In genomic region chr12:68904770-68905169, GRCm38 (mm10) we compare ENCODE assay signal across 27 mouse cellular contexts.
A peak's percentile ranks its signal among the peaks of the same experiment; 100 is the strongest.
DNase-seq lines count a peak whose midpoint lies in the region; ATAC-seq and TF ChIP-seq lines count a peak whose summit lies in the region.
"Had no signal": no experiment of that assay in that cellular context is flagged by ENCODE, and none has a peak within 500 bp of the region (broad histone marks: within the 10 kb centered on the region; RNA-seq: fewer than 3 reads in every experiment).

No protein-coding gene starts in this region.

- ATAC-seq in stomach, embryonic 14.5 days (ENCODE audit: insufficient number of reproducible peaks, insufficient read depth, low FRiP score, low read depth) = peak; percentile 80; the same call in 1 of the 2 replicates
- no peak for ATAC-seq in stomach, postnatal 0 days (ENCODE audit: low FRiP score, low TSS enrichment)
- peak; percentile 50; the same call in 1 of the 2 replicates for ATAC-seq in stomach, embryonic 16.5 days (ENCODE audit: insufficient read depth, low FRiP score)
- ATAC-seq: activated CD4-positive, CD25-positive, alpha-beta regulatory T cell, adult 4 months; CD4-positive, CD25-positive, alpha-beta regulatory T cell, adult 4 months; forebrain, embryonic 14.5 days; forebrain, embryonic 16.5 days; Patski had no signal

- H3K9ac ChIP-seq in stomach, embryonic 14.5 days (replicated peaks; ENCODE audit: low read depth, low read length) = no peak overlapping the region
- no peak overlapping the region for H3K9ac ChIP-seq in stomach, postnatal 0 days (ENCODE audit: low read length)
- no peak overlapping the region for H3K9ac ChIP-seq in stomach, embryonic 16.5 days (ENCODE audit: low read length)
- H3K9ac ChIP-seq: embryonic facial prominence, embryonic 13.5 days; embryonic facial prominence, embryonic 15.5 days; forebrain, embryonic 12.5 days had no signal

- no peaks in the 10 kb centered on the region for H3K4me1 ChIP-seq in heart, embryonic 10.5 days
- no peaks in the 10 kb centered on the region for H3K4me1 ChIP-seq in stomach, embryonic 14.5 days (ENCODE audit: control insufficient read depth, insufficient read depth, low read length)
- H3K4me1 ChIP-seq in stomach, postnatal 0 days (replicated peaks; ENCODE audit: control insufficient read depth, insufficient read depth) = no peaks in the 10 kb centered on the region
- H3K4me1 ChIP-seq in stomach, embryonic 16.5 days (ENCODE audit: control insufficient read depth, insufficient read depth, low read length) = 0 out of 2 replicates have a peak, but pooled peaks cover 3% of the 10 kb centered on the region
- H3K4me1 ChIP-seq: embryonic facial prominence, embryonic 13.5 days; embryonic facial prominence, embryonic 15.5 days; forebrain, embryonic 10.5 days; forebrain, embryonic 12.5 days had no signal

- no peak for TF ChIP-seq EP300 in stomach, postnatal 0 days (optimal IDR thresholded peaks at IDR 0.05)

- H3K27ac ChIP-seq in heart, embryonic 10.5 days = no peak overlapping the region
- H3K27ac ChIP-seq in stomach, embryonic 14.5 days (ENCODE audit: low read length) = no peak overlapping the region
- H3K27ac ChIP-seq in stomach, postnatal 0 days (replicated peaks) = no peak overlapping the region
- peak overlapping the region; percentile 33; the same call in 1 of the 2 replicates for H3K27ac ChIP-seq in stomach, embryonic 16.5 days (ENCODE audit: low read length)
- H3K27ac ChIP-seq: embryonic facial prominence, embryonic 13.5 days; embryonic facial prominence, embryonic 15.5 days; forebrain, embryonic 10.5 days; forebrain, embryonic 12.5 days had no signal

- TF ChIP-seq CTCF in stomach, postnatal 0 days (IDR thresholded peaks at IDR 0.05; ENCODE audit: low read depth) = no peak

- H3K9me3 ChIP-seq in heart, embryonic 10.5 days = no peaks in the 10 kb centered on the region
- no peaks in the 10 kb centered on the region for H3K9me3 ChIP-seq in stomach, embryonic 14.5 days (ENCODE audit: control insufficient read depth, low read depth, low read length)
- no peaks in the 10 kb centered on the region for H3K9me3 ChIP-seq in stomach, postnatal 0 days (ENCODE audit: control insufficient read depth, low read length)
- H3K9me3 ChIP-seq in stomach, embryonic 16.5 days (replicated peaks; ENCODE audit: control insufficient read depth, low read length) = no peaks in the 10 kb centered on the region
- H3K9me3 ChIP-seq: embryonic facial prominence, embryonic 13.5 days; embryonic facial prominence, embryonic 15.5 days; forebrain, embryonic 10.5 days; forebrain, embryonic 12.5 days; G1E had no signal

- WGBS in heart, embryonic 10.5 days = 85% methylated on average over 1 of the region's 1 CpGs
- WGBS in stomach, embryonic 14.5 days = 57% methylated on average over 1 of the region's 1 CpGs
- 77% methylated on average over 1 of the region's 1 CpGs for WGBS in stomach, postnatal 0 days
- WGBS in stomach, embryonic 16.5 days = 78% methylated on average over 1 of the region's 1 CpGs

- H3K4me3 ChIP-seq in heart, embryonic 10.5 days = no peak overlapping the region
- no peak overlapping the region for H3K4me3 ChIP-seq in stomach, embryonic 14.5 days (ENCODE audit: low read depth, low read length)
- H3K4me3 ChIP-seq in stomach, postnatal 0 days (ENCODE audit: low read depth, low read length) = no peak overlapping the region
- H3K4me3 ChIP-seq in stomach, embryonic 16.5 days (replicated peaks; ENCODE audit: low read length) = no peak overlapping the region
- H3K4me3 ChIP-seq: embryonic facial prominence, embryonic 13.5 days; embryonic facial prominence, embryonic 15.5 days; erythroblast, embryonic 14.5 days; forebrain, embryonic 10.5 days; forebrain, embryonic 12.5 days had no signal

- H3K4me2 ChIP-seq in stomach, embryonic 14.5 days (replicated peaks; ENCODE audit: low read depth, low read length) = no peak overlapping the region
- H3K4me2 ChIP-seq in stomach, postnatal 0 days (replicated peaks; ENCODE audit: low read depth) = no peak overlapping the region
- H3K4me2 ChIP-seq in stomach, embryonic 16.5 days (ENCODE audit: low read depth, low read length) = no peak overlapping the region
- H3K4me2 ChIP-seq: embryonic facial prominence, embryonic 13.5 days; embryonic facial prominence, embryonic 15.5 days; forebrain, embryonic 12.5 days had no signal

- peak; percentile 44 for DNase-seq in heart, adult 11 months
- DNase-seq in heart, embryonic 10.5 days (ENCODE audit: low spot score) = no peak
- no peak for DNase-seq in stomach, postnatal 0 days (ENCODE audit: low spot score)
- no peak for DNase-seq in embryo, embryonic 10 days (ENCODE audit: low spot score)
- DNase-seq: adrenal gland, adult 2 months; adrenal gland, postnatal 10 days; adrenal gland, postnatal 25 days; B cell, adult 2 months; cerebellum, adult 11 months; cerebellum, adult 18-20 months; cerebellum, adult 8-10 months; cerebellum, adult 9-11 months; cerebellum, postnatal 36 days had no signal

- H3K36me3 ChIP-seq in heart, embryonic 10.5 days = no peaks in the 10 kb centered on the region
- H3K36me3 ChIP-seq in stomach, embryonic 14.5 days (ENCODE audit: control insufficient read depth, insufficient read depth, low read length) = no peaks in the 10 kb centered on the region
- no peaks in the 10 kb centered on the region for H3K36me3 ChIP-seq in stomach, postnatal 0 days (ENCODE audit: control insufficient read depth, insufficient read depth, low read length)
- no peaks in the 10 kb centered on the region for H3K36me3 ChIP-seq in stomach, embryonic 16.5 days (ENCODE audit: control insufficient read depth, insufficient read depth, low read length)
- H3K36me3 ChIP-seq: embryonic facial prominence, embryonic 13.5 days; embryonic facial prominence, embryonic 15.5 days; forebrain, embryonic 10.5 days; forebrain, embryonic 12.5 days; G1E had no signal

- H3K27me3 ChIP-seq in heart, embryonic 10.5 days (ENCODE audit: insufficient read depth, poor library complexity, severe bottlenecking) = no peaks in the 10 kb centered on the region
- H3K27me3 ChIP-seq in stomach, embryonic 14.5 days (ENCODE audit: control insufficient read depth, insufficient read depth, low read length) = no peaks in the 10 kb centered on the region
- no peaks in the 10 kb centered on the region for H3K27me3 ChIP-seq in stomach, postnatal 0 days (ENCODE audit: control insufficient read depth, insufficient read depth, low read length)
- no peaks in the 10 kb centered on the region for H3K27me3 ChIP-seq in stomach, embryonic 16.5 days (ENCODE audit: control insufficient read depth, insufficient read depth, low read length)
- H3K27me3 ChIP-seq: CH12.LX; embryonic facial prominence, embryonic 13.5 days; embryonic facial prominence, embryonic 15.5 days; forebrain, embryonic 12.5 days; Patski had no signal
